Mouse (Mus musculus) adipocyte (in vitro differentiated cells): ENCODE measurements around the gene Pald1.

Experiments
- DNase-seq: peaks from one replicate; pipeline ENCODE4 v3.0.0-alpha.2; 2016; ENCODE audit warnings: low spot score

Gene Pald1

DNA sequence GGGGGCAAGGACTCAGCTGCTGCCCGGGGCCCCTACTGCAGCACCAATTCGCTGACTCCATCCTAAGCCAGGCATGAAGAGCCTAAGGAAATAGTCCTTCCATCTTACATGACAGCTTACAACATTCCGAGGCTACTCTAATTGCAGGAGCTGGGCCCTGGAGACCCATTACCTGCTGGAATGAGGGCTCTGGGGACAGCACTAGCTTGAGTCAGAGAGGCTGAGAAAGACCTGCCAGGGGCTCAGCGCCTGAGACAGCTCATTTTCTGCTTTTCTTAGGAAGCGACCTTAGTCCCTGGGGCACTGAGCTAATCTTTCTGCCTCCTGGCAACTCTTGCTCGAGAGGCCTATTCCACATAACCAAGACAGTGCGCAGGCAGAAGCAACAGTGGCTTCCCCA, 54.4 kb downstream of the Pald1 start:
- peak; percentile 48 for DNase-seq

GRCm38 (mm10) chr10:61327545-61327944, 55.8 kb downstream of the Pald1 start:
- DNase-seq: no peak

GRCm38 (mm10) chr10:61325782-61326328, 57.5 kb downstream of the Pald1 start:
- DNase-seq: no peak

DNA sequence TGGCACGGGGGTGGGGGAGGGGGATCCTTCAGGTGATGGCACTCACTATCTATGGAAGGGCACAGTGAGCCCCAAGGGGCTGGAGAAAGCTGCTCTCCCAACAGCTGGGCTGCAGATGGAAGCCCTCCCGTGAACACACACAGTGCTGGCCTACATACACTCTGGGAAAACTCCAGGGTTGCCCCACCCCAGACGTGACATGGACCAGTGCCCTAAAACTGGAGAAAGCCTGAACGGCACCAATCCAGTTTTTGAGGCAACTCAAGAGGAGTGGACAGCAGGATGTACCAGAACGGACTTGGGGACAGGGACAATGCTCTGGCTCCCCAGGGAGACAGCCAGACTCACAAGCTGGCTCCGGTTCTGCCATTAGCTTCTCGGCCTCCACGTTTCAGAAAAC, 58.6 kb downstream of the Pald1 start:
- DNase-seq: no peak

DNA sequence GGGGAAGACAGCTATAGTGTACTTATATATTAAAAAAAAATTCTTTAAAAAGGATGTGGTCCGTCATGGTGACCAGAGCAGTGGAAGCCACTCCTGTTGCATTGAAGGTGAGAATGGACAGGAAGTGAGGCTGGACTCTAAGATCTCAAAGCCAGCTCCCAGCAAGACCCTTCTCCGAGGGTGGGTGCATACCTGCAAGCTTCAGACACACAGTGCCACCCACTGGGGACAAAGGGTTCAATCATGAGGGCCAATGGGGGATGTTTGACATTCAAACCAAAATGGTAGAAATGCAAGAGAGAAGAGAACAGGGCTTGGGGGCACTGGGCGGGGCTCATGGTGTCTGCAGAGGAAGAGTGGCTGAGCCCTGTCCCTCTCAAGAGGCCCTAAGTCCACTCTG, 64.8 kb downstream of the Pald1 start:
- DNase-seq: no peak

GRCm38 (mm10) chr10:61315324-61315880, 67.9 kb downstream of the Pald1 start:
- no peak for DNase-seq

DNA sequence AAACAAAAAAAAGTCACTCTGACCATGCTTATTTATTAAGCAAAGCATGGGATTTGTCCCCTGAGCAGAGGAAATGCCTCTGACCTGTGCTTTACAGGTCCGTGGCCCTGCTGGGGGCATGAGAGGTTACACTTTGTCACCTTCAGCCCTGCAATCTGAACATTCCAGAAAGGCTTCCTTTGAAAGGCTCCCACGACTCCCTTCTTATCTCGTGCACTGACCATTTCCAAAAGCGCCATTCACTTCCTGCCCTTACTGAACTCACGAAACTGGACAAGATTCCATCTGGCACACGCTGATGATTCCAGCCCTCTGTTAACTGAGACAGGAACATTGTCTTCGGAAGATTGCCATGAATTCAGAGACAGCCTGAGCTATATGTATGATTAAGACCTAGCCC, 69.6 kb downstream of the Pald1 start:
- DNase-seq: no peak

GRCm38 (mm10) chr10:61312754-61313153, 70.6 kb downstream of the Pald1 start:
- peak; percentile 75 for DNase-seq

DNA sequence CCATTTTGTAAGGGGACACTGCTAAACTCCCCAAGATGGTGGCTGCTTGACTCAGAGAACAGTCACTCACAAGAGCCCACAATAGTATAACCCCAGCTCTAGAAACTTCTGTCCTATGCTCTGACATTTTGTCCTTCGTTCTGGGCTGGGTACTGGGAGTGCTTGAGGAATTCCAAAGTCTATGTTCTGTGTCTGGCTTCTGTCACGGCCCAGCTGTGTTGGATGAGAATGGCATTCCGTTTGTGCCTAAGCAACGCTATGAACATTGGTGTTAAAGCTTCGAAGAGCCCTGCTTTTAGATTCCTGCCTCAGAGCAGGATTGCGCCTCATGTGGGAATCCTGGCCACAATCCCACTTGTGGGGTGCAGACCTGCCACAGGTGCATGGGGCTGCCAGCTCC, 71.2 kb downstream of the Pald1 start:
- DNase-seq: no peak

DNA sequence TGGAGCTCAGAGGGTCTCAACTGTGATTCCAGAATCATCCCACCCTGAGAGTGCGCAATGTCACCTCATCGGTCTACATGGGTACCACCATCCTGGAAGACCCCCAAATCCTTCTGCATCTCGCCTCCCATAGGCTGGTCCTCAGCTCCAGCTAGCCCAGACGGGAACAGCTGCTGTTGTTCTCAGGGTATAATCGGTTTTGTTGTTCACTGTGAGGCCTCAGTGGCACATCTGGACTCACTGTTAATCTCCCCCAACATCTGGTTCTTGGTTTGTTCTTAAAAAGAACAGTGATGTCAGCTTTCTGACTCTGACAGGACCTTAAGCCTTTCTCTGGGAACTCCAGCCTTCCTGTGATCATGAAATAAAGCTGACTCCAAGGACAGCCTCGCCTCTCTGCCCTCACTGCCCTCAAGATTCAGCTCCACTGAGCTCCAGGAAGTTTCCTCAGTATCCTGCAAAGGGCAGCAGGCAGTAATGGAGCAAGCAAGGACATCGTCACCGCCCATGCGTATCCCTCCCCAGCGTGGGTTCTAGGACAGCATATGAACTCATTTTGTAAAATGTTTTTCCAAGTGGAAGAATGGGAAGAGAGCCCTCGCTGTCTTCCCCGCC, 74.5 kb downstream of the Pald1 start:
- no peak for DNase-seq

DNA sequence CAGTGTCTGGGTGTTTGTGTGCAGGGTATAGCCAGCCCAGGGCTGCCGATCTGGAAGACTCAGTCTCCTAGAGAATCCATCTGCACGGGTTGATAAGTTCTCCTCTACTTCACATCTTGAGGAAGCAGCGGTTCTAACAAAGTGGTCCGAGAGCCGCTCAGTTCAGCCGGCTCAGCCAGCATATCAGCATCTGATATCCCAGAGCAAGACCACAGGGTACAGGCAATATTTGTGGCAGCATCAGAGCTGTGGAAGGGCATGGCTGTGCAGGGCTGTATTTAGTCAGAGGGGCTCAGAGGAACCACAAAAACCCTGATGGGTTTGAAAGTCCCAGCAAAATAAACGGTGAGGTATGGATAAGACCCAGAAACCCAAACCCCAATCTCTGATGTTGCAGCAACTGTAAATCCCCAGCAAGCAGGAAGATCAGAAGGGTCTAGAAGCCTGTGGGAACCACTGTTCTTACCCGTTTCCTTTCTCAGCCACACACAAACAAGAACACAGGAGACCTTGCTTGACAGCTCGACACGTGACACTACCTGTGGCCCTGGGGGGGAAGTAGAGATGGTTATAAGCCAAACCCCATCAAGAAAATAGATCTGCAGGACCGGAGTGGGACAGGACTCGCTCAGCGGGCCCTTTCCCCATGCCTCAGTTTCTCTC, 77.3 kb downstream of the Pald1 start:
- no peak for DNase-seq

DNA sequence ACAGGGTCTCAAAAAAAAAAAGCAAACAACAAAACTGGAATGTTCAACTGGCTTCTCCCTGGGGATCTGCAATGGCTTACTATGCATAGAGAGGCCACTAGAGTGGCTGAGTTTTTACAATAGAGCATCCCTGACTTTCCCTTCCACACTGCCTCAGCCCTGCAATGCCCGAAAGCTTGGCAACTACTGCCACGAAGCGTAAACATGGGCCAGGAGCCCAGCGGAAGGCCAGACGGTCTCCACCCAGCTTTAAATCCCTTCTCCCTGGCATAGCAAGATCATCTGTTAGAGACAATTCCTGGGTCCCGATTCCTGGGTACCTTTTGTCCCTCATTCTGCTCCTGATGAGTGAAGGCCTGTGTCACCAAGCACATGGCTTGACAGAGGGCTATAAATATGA, 79.3 kb downstream of the Pald1 start:
- peak; percentile 19 for DNase-seq

- no peak for DNase-seq
Observed at GRCm38 (mm10) chr10:61300996-61301395, 82.3 kb downstream of the Pald1 start.

DNA sequence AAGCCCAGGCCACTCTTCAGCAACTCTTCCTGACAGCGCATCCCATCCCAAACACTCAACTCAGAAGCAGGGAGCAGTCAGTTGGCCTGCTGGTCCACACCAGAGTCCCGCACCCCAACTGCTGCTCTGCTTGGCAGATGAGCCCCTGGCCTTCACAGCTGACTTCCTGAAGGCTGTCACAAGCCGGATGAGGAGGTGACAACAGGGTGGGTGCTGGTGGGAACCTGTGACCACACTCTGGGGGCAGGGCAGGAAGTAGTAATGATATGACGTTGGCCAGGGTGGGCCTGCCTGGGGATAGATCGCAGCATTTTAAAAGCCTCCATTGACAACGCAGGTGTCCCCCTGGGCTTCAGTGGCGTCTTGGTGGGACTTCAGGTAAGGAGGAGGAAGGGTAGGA, 85.9 kb downstream of the Pald1 start, which contains the start of gene Prf1:
Gene Prf1, plus strand, starts transcription at position 357 of the 400 bp plus-strand sequence.
- no peak for DNase-seq

DNA sequence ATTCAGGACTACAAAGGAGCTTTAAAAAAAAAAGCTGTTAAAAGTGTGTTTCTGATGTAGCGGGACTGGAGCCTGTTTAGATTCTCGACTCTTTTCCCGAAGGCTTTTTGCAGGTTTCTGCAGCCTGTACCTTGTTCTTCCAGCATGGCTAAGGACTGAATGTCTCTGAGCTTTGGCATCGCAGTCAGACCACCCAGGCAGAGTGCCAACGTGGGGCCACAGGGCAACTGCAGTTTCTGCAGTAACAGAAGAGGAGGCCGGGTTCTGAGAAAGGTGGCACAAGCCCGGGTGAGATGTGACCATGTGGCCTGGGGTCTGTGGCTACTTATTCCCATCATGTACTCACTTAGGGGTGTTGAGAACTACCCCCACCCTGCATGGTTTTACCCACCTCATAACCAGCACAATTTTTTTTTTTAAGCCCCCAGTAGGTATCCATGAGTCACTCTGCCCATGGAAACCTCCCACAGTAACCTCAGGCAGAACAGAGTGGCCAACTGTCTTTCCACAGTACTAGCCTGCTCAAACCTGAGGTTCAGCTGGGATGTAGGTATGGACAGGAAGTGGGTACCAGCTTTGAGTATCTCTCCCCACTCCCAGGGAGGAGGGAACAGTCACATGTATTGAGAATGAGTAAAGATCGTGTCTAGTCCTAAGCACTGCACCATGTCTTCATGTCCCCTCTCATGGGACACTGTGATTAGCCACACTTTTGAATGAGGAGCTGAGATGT, 86.5 kb downstream of the Pald1 start:
- no peak for DNase-seq

DNA sequence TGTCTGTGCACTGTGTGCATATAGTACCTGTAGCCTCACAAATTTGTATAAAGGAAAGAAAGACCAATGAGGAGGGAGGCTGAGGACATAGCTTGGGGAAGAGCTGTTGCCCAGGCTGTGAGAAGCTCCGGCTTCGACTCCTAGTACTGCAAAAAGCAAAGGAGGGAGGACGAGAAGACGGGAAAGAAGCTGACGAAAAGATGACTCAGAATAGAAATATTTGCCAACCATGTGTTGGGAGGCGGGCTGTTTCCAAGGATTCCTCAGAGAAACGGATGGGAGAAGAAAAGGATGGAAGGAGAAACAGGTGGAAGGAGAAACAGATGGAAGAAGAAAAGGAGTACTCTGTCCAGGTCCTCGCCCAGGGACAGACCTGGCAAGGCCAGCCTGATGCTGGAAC, 89.1 kb downstream of the Pald1 start:
- DNase-seq: no peak

DNA sequence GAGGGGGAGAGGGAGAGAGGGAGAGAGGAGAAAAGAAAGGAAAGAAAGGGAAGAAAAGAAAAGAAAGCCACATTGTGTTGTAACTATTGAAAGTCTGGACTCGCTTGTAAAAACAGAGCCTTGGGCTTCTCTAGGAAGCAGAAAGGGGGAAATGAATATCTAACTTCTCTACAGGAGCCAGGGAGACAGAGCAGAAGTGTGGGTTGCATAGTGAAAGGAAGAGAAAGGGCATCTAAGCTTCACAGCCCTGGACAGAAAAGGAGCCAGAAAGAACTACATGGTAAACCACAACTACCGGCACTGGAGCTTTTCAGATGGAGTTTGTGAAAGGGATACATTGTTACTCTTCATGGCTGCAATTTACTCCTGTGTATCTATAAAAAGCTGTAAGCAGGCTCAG, 92.9 kb downstream of the Pald1 start:
- DNase-seq: no peak

DNA sequence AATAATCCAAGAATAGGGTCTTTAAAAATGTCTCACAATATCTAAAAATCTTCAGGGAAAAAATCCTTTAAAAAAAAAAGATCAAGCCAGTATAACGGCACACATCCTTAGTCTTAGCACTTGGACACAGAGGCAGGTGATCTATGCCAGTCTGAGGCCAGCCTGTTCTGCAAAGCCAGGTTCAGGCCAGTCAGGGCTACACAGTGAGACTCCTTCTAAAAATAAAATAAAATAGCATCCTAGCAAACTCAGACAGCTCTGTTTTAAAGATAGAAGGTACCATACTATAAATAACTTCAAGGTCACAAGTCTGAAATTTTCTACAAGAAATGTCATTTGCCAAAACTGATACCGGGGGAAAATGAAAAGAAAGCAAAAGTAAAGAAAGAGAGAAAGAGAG, 93.3 kb downstream of the Pald1 start:
- DNase-seq: no peak

- DNase-seq: peak; percentile 45
Observed at GRCm38 (mm10) chr10:61286246-61286645, 97.1 kb downstream of the Pald1 start.

DNA sequence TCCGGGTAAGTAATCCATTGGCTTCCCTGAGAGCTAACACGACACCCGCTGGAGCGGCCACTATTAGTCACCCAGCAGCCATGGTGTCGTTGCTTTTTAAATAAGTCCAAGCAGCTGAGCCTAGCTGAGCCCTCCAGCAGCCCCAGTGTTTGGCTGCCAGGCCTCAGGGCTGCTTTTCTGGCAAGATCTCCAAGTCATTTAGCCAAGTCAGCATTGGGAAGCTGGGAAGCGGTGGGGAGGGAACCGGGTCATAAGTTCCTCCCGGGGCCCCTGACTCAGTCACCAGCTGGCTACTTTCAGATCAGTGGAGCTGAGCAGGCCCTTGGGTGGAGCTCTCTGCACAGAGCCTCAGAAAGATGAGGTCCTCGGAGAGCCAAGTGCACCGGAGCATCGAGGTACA, 98.1 kb downstream of the Pald1 start:
- peak; percentile 87 for DNase-seq

DNA sequence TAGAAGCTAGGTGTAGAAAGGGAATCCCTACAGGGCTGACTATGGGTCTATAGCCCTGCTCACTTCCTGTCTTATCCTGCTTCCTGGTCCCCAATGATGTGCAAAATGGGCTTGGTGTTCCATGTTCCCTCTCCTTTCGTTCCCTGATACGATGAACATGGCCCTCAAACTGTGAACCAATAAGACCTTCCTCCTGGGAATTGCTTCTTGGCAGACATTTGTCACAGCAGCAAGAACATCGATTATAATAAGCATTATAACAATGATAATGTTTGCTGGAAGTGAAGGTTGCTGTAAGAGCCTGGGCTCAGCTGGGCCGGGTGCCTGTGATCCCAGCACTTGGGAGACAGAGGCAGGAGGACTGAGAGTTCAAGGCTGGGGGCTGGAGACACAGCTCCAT, 99.0 kb downstream of the Pald1 start:
- DNase-seq: no peak

DNA sequence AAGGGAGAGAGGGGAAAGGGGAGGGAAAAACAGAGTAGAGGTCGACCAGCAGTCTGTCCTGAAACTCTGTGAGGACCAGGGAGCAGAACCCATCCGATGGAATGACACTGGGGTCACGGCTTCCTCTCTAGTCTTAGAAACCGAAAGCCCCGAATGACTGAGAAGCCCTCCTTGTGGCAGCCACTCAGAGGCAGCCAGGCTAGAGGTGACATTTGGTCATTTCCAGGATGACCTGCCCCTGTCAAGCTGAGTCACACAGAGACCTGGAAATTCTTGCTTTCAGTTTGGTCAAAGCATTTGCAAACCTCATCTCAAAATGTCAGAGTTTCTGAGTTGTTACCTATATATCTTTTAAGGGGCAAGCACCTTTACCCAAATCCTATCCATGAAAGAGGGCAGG, 102.2 kb downstream of the Pald1 start:
- no peak for DNase-seq
